Mouse (Mus musculus): Measurements from ENCODE around the gene Sptlc2.
"Not testable (repeated sequence)": the region's sequence is repeated elsewhere in the genome, so short reads cannot be mapped to it uniquely, and the experiment has no call there.

Gene Sptlc2

GRCm38 (mm10) chr12:87331908-87332307 lies 56.2 kb downstream of the Sptlc2 start:
- no peak for DNase-seq (ENCODE audit: low read depth, low spot score)

GRCm38 (mm10) chr12:87331053-87331456 lies 57.1 kb downstream of the Sptlc2 start:
- DNase-seq (ENCODE audit: low read depth, low spot score) = peak; percentile 52

GRCm38 (mm10) chr12:87330213-87330612 lies 57.9 kb downstream of the Sptlc2 start:
- DNase-seq (ENCODE audit: low read depth, low spot score) = no peak

- DNase-seq (ENCODE audit: low read depth, low spot score) = peak; percentile 64
Observed at GRCm38 (mm10) chr12:87328025-87328424, 60.1 kb downstream of the Sptlc2 start.

GRCm38 (mm10) chr12:87327610-87328009 lies 60.5 kb downstream of the Sptlc2 start:
- no peak for DNase-seq (ENCODE audit: low read depth, low spot score)

- DNase-seq (ENCODE audit: low read depth, low spot score) = no peak
Observed at GRCm38 (mm10) chr12:87325452-87325851, 62.7 kb downstream of the Sptlc2 start.

- DNase-seq (ENCODE audit: low read depth, low spot score) = peak; percentile 57
Observed at GRCm38 (mm10) chr12:87319229-87319628, 68.9 kb downstream of the Sptlc2 start.

- DNase-seq (ENCODE audit: low read depth, low spot score) = peak; percentile 97
Observed at GRCm38 (mm10) chr12:87317951-87318350, 70.2 kb downstream of the Sptlc2 start.

GRCm38 (mm10) chr12:87313098-87313497 lies 75.1 kb downstream of the Sptlc2 start:
- peak; percentile 63 for DNase-seq (ENCODE audit: low read depth, low spot score)

- DNase-seq (ENCODE audit: low read depth, low spot score) = not testable (repeated sequence)
Observed at GRCm38 (mm10) chr12:87306584-87306844, 81.6 kb downstream of the Sptlc2 start.

GRCm38 (mm10) chr12:87305767-87306583 lies 82.2 kb downstream of the Sptlc2 start:
- no peak for DNase-seq (ENCODE audit: low read depth, low spot score)

- no peak for DNase-seq (ENCODE audit: low read depth, low spot score)
Observed at GRCm38 (mm10) chr12:87301189-87301588, 87.0 kb downstream of the Sptlc2 start.

GRCm38 (mm10) chr12:87300441-87300690 lies 87.8 kb downstream of the Sptlc2 start:
- DNase-seq (ENCODE audit: low read depth, low spot score) = no peak

GRCm38 (mm10) chr12:87299657-87300440 lies 88.3 kb downstream of the Sptlc2 start, which contains the start of gene Ism2:
Gene Ism2, minus strand, starts transcription at chr12:87299705.
- DNase-seq (ENCODE audit: low read depth, low spot score) = no peak

- no peak for DNase-seq (ENCODE audit: low read depth, low spot score)
Observed at GRCm38 (mm10) chr12:87299037-87299656, 89.0 kb downstream of the Sptlc2 start.

GRCm38 (mm10) chr12:87293934-87294333 lies 94.2 kb downstream of the Sptlc2 start:
- DNase-seq (ENCODE audit: low read depth, low spot score) = no peak

GRCm38 (mm10) chr12:87289100-87289499 lies 99.1 kb downstream of the Sptlc2 start:
- DNase-seq (ENCODE audit: low read depth, low spot score) = peak; percentile 88

- no peak for DNase-seq (ENCODE audit: low read depth, low spot score)
Observed at GRCm38 (mm10) chr12:87284726-87285125, 103.4 kb downstream of the Sptlc2 start.

- no peak for DNase-seq (ENCODE audit: low read depth, low spot score)
Observed at GRCm38 (mm10) chr12:87284268-87284667, 103.9 kb downstream of the Sptlc2 start.

GRCm38 (mm10) chr12:87283706-87284105 lies 104.4 kb downstream of the Sptlc2 start:
- no peak for DNase-seq (ENCODE audit: low read depth, low spot score)

GRCm38 (mm10) chr12:87282743-87283142 lies 105.4 kb downstream of the Sptlc2 start:
- DNase-seq (ENCODE audit: low read depth, low spot score) = no peak

- no peak for DNase-seq (ENCODE audit: low read depth, low spot score)
Observed at GRCm38 (mm10) chr12:87281766-87282165, 106.4 kb downstream of the Sptlc2 start.

GRCm38 (mm10) chr12:87279879-87280278 lies 108.3 kb downstream of the Sptlc2 start:
- DNase-seq (ENCODE audit: low read depth, low spot score) = peak; percentile 78

All from ES-CJ7 (cell line).